ENCODE assay signal across 16 mouse cellular contexts in genomic region chr11:110195310-110195709, GRCm38 (mm10). TPM values are rescaled to one million over a fixed set of nuclear protein-coding genes. Genes with fewer than 3 reads are reported as not detected.
DNase-seq lines count a peak whose midpoint lies in the region.
"Had no signal": no experiment of that assay in that cellular context is flagged by ENCODE, and none has a peak within 500 bp of the region (broad histone marks: within the 10 kb centered on the region; RNA-seq: fewer than 3 reads in every experiment).

No protein-coding gene starts in this region.

- DNase-seq in layer of hippocampus, adult 11-12 months (ENCODE audit: low spot score), result peak; percentile 5
- DNase-seq in layer of hippocampus, postnatal 10 days (ENCODE audit: low spot score in 2 of 2), result no peak
- DNase-seq in right cerebral cortex, adult 18-20 months, result peak; percentile 32
- DNase-seq in right cerebral cortex, postnatal 14 days, result no peak
- peak; percentile 12 to 17 for DNase-seq in layer of hippocampus, adult 8-10 months (ENCODE audit: low spot score in 2 of 2)
- peak; percentile 4 to 6 for DNase-seq in layer of hippocampus, postnatal 36 days
- DNase-seq in thymus, postnatal 14 days, result no peak
- no peak for DNase-seq in urinary bladder, postnatal 14 days (ENCODE audit: low spot score)
- DNase-seq: adrenal gland, postnatal 14 days; cerebellum, adult 18-20 months; cerebellum, adult 9-11 months; cerebellum, postnatal 36 days; gastrocnemius, postnatal 10 days; heart, adult 18-20 months; heart, postnatal 14 days had no signal

RNA-seq across cellular contexts. Expression of gene Abca9, which starts 27.3 kb away (rescaled TPM):
- 1 to 10 TPM; 7.1 to 7.6 TPM for total RNA-seq in layer of hippocampus, postnatal 10 days (2021)
- total RNA-seq in layer of hippocampus, adult 8-10 months (2022), result 10 to 100 TPM in 2 of 4 experiments, 1 to 10 TPM in 2; 7.1 to 17.0 (median 10.4) TPM
- total RNA-seq in layer of hippocampus, postnatal 36 days (2021), result 1 to 10 TPM; 6.3 to 7.0 TPM

RNA-seq across cellular contexts. Expression of gene Abca6, which starts 56.3 kb away (rescaled TPM):
- 1 to 10 TPM; 1.4 to 1.6 TPM for total RNA-seq in layer of hippocampus, postnatal 10 days (2021)
- total RNA-seq in layer of hippocampus, adult 8-10 months (2022), result 1 to 10 TPM; 2.1 to 2.8 (median 2.3) TPM
- 1 to 10 TPM; 1.2 to 1.5 TPM for total RNA-seq in layer of hippocampus, postnatal 36 days (2021)
- total RNA-seq: hematopoietic stem cell, adult 5-6 weeks had no signal

Comparison
In these comparisons a context has a peak if more than half of its experiments do, and no peak if none do; other contexts are left out.
1. DNase-seq: peak in layer of hippocampus, adult 11-12 months (single experiment), right cerebral cortex, adult 18-20 months (single experiment), layer of hippocampus, adult 8-10 months (2 of 2) and layer of hippocampus, postnatal 36 days (2 of 2); none in layer of hippocampus, postnatal 10 days (0 of 2), right cerebral cortex, postnatal 14 days (single experiment), thymus, postnatal 14 days (single experiment) and urinary bladder, postnatal 14 days (single experiment).